Mouse (Mus musculus) embryonic facial prominence, embryonic 11.5 days (tissue): ENCODE measurements around the gene Fah. TPM values are rescaled to one million over a fixed set of nuclear protein-coding genes. Genes with fewer than 3 reads are reported as not detected.

Source experiments
- ATAC-seq: fragments of 200-750 bp; cut with Nextera tagmentation; replicated peaks from 2 replicates; pipeline ENCODE4 v1.8.0; 2017; ENCODE audit warnings: low read depth; ENCODE audit not compliant: insufficient number of reproducible peaks, low FRiP score, low TSS enrichment
- DNase-seq: peaks from one replicate; pipeline ENCODE4 v3.0.0-alpha.2; 2015; ENCODE audit warnings: low spot score
- H3K27ac ChIP-seq: fragments of 300-500 bp; sonication (generic); replicated peaks from 2 replicates; pipeline ENCODE4 v1.5.1; 2014; ENCODE audit warnings: mild to moderate bottlenecking, low read depth, low read length, control low read depth
- H3K27me3 ChIP-seq: fragments of 300-500 bp; sonication (generic); 2 replicates; pipeline ENCODE4 v1.6.1; 2014; ENCODE audit warnings: mild to moderate bottlenecking, low read length, moderate library complexity, mixed read lengths; ENCODE audit not compliant: control insufficient read depth, insufficient read depth
- H3K36me3 ChIP-seq: fragments of 300-500 bp; sonication (generic); replicated peaks from 2 replicates; pipeline ENCODE4 v1.6.1; 2014; ENCODE audit warnings: low read depth, mild to moderate bottlenecking, low read length, moderate library complexity, mixed read lengths; ENCODE audit not compliant: control insufficient read depth, insufficient read depth
- H3K4me1 ChIP-seq: fragments of 300-500 bp; sonication (generic); 2 replicates; pipeline ENCODE4 v1.6.1; 2014; ENCODE audit warnings: low read length, mixed read lengths; ENCODE audit not compliant: control insufficient read depth, insufficient read depth
- H3K4me2 ChIP-seq: fragments of 300-500 bp; sonication (generic); 2 replicates; pipeline ENCODE4 v1.6.1; 2014; ENCODE audit warnings: low read depth, mild to moderate bottlenecking, control low read depth, low read length, moderate library complexity
- H3K4me3 ChIP-seq: fragments of 300-500 bp; sonication (generic); 2 replicates; pipeline ENCODE4 v1.5.1; 2014; ENCODE audit warnings: low read depth, low read length, control low read depth
- H3K9ac ChIP-seq: fragments of 300-500 bp; sonication (generic); replicated peaks from 2 replicates; pipeline ENCODE4 v1.6.1; 2014; ENCODE audit warnings: mild to moderate bottlenecking, control low read depth, low read length
- H3K9me3 ChIP-seq: fragments of 300-500 bp; sonication (generic); replicated peaks from 2 replicates; pipeline ENCODE4 v1.6.1; 2016; ENCODE audit warnings: mild to moderate bottlenecking, low read length, inconsistent platforms, mixed read lengths; ENCODE audit not compliant: control insufficient read depth
- WGBS: fragments of 180-500 bp; shearing (Covaris S2); extraction: QIAGEN DNeasy Blood & Tissue Kit; methylation state at CpG from one replicate; pipeline ENCODE4 v1.1.7; 2014; 5-methylcytosine and 5-hydroxymethylcytosine counted together
- polyA plus RNA-seq: library from polyadenylated mRNA; unstranded; fragments of >200 nt; fragmentation: Nextera tagmentation; extraction: Ambion mirVana; gene quantifications from 2 replicates; pipeline ENCODE4 v1.2.1, GENCODE M21; 2014

Fah gene
- polyA plus RNA-seq: 1.8 and 2.4 TPM in 2 replicates

DNA sequence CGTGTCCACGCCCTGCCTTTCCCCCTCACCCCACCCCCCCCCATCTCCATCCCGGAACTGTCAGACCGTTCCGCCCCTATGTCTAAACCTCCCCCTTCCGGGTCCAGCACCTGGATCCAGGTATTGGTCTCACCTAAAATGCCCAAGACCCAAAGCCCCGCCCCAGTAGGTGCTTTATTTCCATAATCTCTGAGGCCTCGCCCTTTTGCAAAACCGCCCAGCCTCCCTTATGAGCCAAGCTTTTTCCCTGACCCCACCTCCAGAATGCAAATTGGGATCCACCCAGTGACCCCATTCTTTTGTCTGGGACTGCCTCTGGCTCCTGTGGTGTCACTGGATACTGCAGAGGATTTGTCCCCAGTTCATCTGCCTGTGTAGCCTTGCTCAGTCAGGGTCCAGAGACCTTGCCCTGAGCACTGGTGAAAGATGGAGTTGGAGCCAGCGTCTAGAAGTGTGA is at the start of gene Fah:
TSS of gene Fah (minus strand) at position 430 of the 457 bp plus-strand sequence.
- peak within 1 kb of the TSS; percentile 57 for H3K9ac ChIP-seq
- no peaks in the 10 kb centered on the region for H3K9me3 ChIP-seq
- no peaks in the 10 kb centered on the region; the same call in 1 of the 2 replicates for H3K4me1 ChIP-seq
- H3K4me3 ChIP-seq: peak within 1 kb of the TSS; percentile 47
- ATAC-seq (peak; percentile 21; the same call in 1 of the 2 replicates), DNase-seq (peak; percentile 42)
- peak within 1 kb of the TSS; percentile 93 for H3K4me2 ChIP-seq
- H3K36me3 ChIP-seq: no peaks in the 10 kb centered on the region
- 2% methylated on average over 10 of the region's 10 CpGs for WGBS
- H3K27me3 ChIP-seq: no peaks in the 10 kb centered on the region
- no peak within 1 kb of the TSS for H3K27ac ChIP-seq

DNA sequence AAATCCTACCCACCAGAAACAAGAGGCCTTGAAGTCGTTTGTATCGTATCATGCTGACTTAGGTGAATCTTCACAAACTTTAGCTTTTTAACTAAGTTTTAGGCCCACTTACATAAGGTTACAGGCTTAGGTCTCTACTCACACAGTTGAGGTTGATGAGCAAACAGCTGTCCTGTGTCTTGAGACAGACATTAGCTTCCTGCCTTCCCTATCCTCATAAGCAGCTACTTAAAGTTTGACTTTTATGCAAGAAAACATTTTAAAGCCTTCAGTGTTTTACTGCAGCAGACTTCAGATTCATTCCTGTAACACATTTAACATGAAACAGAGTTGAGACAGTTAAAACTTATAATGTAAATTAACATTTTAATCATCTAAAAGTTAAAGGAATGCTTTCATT is 46.2 kb upstream of the Fah start:
- Histone ChIP-seq H3K4me2 (no peak overlapping the region), H3K4me1 (no peaks in the 10 kb centered on the region), H3K27me3 (no peaks in the 10 kb centered on the region), H3K9me3 (no peaks in the 10 kb centered on the region), H3K27ac (no peak overlapping the region), H3K9ac (no peak overlapping the region), H3K36me3 (no peaks in the 10 kb centered on the region), H3K4me3 (no peak overlapping the region)
- 89% methylated on average over 2 of the region's 2 CpGs for WGBS
- DNase-seq (no peak), ATAC-seq (no peak)

DNA sequence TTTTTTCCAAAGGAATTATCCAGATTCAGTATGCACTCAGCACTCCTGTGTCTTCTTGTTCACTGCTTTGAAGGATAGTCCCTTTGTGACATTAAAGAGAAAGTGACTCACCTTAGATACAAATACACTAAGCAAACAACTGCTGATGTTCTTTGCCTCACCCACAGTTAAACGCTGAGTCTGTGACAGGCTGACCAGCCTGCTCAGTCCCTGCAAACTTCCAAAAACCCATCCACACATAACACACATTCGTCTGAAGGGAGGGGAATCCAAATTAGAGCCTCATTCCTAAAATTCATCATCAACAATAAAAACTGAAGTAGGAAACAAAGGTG is 45.4 kb upstream of the Fah start:
- ATAC-seq (no peak), DNase-seq (no peak)
- Histone ChIP-seq H3K36me3 (no peaks in the 10 kb centered on the region), H3K27me3 (no peaks in the 10 kb centered on the region), H3K9me3 (no peaks in the 10 kb centered on the region), H3K27ac (no peak overlapping the region), H3K4me2 (no peak overlapping the region), H3K9ac (no peak overlapping the region), H3K4me3 (no peak overlapping the region), H3K4me1 (no peaks in the 10 kb centered on the region)
- WGBS: 74% methylated on average over 2 of the region's 2 CpGs

DNA sequence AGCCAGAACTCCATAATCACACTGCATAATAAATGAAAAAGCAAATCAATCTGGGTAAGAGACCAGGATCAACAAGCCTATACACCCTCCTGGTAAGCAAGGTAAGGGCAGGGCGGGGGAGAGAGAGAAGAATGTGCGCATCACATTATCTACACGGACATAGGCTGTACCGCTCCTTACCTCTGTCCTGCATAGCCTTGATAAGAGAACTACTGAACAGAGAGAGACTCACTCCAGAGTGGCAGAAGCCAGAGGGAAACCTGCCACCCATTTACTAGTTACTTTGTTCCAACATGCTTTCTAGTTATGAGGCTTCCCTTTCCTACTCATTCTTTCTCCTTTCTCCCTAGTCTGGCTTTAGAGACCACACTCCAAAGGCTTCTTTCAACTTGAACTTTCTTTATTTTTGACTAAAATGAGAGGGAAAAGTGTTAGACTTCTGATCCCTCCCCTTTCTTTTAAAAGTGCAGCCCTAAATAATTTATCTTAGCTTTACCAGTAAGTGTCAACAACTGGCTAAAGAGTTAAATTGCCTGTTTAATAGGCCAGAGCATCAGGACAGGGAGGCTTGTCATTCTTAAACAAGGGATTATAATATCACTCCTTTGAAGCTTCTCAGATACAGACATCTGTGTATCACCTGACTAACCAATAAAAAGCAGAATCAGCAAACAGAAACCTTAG is 44.9 kb upstream of the Fah start:
- H3K27ac ChIP-seq: no peak overlapping the region
- no peaks in the 10 kb centered on the region for H3K27me3 ChIP-seq
- no peaks in the 10 kb centered on the region for H3K4me1 ChIP-seq
- H3K9ac ChIP-seq: no peak overlapping the region
- ATAC-seq (no peak), DNase-seq (no peak)
- H3K36me3 ChIP-seq: no peaks in the 10 kb centered on the region
- 92% methylated on average over 4 of the region's 4 CpGs for WGBS
- H3K4me3 ChIP-seq: no peak overlapping the region
- H3K9me3 ChIP-seq: no peaks in the 10 kb centered on the region
- no peak overlapping the region for H3K4me2 ChIP-seq

DNA sequence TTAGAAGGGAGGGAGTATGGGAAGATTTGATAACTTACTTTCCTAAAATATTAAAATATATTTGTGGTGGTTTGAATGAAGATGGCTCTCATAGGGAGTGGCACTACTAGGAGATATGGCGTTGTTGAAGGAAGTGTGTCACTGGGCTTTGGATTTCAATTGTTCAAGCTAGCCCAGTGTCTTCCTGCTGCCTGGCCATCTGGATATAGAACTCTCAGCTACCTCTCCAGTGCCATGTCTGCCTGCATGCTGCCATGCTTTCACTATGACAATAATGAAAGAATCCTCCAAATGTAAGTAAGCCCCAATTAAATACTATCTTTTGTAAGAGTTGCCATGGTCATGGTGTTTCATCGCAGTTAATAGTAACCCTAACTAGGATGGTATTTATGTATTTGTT is 42.5 kb upstream of the Fah start:
- Histone ChIP-seq H3K27me3 (no peaks in the 10 kb centered on the region), H3K4me2 (no peak overlapping the region), H3K9me3 (no peaks in the 10 kb centered on the region), H3K27ac (no peak overlapping the region), H3K4me1 (no peaks in the 10 kb centered on the region), H3K9ac (no peak overlapping the region), H3K4me3 (no peak overlapping the region), H3K36me3 (no peaks in the 10 kb centered on the region)
- no peak for DNase-seq
- 97% methylated on average over 2 of the region's 2 CpGs for WGBS
- ATAC-seq: no peak

DNA sequence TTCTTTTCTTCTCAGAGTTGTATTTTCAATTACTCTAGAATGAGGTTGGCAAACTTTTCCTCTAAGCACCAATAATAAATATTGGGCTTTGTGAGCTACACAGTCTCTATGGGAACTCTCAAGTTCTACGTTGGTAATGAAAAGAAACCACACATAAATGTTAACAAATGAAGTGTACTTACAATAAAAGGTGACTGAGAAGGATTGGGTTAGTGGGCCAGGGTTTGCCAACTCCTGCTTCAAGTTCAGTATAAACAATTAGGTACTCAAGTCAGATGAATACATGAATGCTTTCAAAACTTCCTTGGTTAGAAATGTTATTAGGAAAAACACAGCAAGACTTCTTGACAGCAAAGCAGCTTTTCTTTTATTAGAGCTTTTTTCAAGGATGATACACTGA is 39.7 kb upstream of the Fah start:
- Histone ChIP-seq H3K4me2 (no peak overlapping the region), H3K9me3 (no peaks in the 10 kb centered on the region), H3K4me3 (no peak overlapping the region), H3K4me1 (no peaks in the 10 kb centered on the region), H3K27me3 (no peaks in the 10 kb centered on the region), H3K36me3 (no peaks in the 10 kb centered on the region), H3K9ac (no peak overlapping the region), H3K27ac (no peak overlapping the region)
- WGBS: 76% methylated on average over 1 of the region's 1 CpGs
- DNase-seq (no peak), ATAC-seq (no peak)

DNA sequence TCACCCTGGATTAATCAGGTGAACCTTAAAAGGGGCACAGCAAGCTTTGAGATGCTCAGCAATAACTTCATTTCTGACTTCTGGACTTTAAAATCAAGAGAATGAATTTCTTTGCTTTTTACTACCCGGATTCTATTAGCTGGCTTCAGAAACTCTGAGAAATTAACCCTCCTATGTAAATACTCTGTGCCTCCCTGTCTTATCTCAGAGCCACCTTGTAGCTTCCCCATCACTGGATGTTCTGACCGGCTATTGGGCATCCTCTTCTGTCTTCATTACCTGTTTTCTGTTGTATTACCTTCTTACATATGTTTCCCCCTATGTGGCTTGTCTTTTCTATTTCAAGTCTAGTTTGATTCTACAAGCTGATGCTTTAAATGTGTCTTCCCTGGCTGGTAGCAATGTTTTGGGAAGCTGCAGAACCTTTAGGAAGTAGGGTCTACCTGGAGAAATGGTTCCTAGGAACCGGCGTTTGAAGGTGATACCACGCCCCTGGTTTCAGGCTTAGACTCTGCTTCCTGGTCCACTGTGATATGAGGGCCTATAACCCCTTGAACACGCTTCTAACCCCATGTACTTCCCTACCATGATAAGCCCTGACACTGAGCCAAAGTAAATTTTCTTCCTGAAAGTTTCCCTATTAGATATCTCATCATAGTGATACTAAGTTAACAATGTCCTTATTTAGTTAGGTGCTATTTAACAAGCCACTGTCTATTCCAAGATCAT is 36.9 kb upstream of the Fah start:
- WGBS: 92% methylated on average over 6 of the region's 6 CpGs
- Histone ChIP-seq H3K4me1 (no peaks in the 10 kb centered on the region), H3K9ac (no peak overlapping the region), H3K27ac (no peak overlapping the region), H3K36me3 (no peaks in the 10 kb centered on the region), H3K4me3 (no peak overlapping the region), H3K4me2 (no peak overlapping the region), H3K27me3 (no peaks in the 10 kb centered on the region), H3K9me3 (no peaks in the 10 kb centered on the region)
- no peak for DNase-seq
- no peak for ATAC-seq

DNA sequence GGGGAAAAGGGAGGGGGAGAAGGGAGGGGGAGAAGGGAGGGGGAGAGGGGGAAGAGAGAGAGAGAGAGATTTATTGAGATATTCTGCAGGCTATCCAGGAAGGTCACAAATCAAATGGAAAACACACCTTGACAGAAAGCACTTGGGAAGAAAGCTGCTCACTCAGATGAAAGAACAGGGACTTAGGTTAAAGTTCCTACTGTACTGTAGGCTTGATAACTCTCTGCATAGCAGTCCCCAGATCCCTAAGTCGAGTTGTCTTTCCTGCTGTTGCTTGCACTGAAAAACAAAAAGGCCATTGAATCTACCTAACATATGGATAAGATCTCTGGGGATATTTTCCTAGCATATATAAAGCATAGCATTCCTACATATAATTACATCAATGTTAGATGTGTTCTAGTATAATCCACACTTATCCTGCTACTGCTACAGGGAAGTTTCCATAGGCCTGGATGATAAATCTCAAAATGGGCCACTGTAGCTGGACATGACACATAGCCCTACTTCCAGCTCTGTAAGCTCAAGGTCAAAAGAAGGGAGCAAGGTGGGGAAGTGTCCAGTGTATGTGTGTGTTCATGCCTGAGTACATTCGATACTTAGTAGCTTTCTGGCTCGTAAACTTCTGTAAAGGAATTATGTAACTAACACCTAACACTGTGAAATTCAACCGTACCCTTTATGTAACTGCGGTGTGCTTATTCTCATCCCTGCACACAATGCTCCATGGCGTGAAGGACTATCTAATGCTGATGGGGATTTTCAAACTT is 35.8 kb upstream of the Fah start:
- H3K4me1 ChIP-seq: no peaks in the 10 kb centered on the region
- no peaks in the 10 kb centered on the region for H3K36me3 ChIP-seq
- 85% methylated on average over 6 of the region's 6 CpGs for WGBS
- no peak overlapping the region for H3K27ac ChIP-seq
- H3K9ac ChIP-seq: no peak overlapping the region
- DNase-seq (no peak), ATAC-seq (no peak)
- H3K4me3 ChIP-seq: no peak overlapping the region
- H3K4me2 ChIP-seq: no peak overlapping the region
- H3K9me3 ChIP-seq: no peaks in the 10 kb centered on the region
- H3K27me3 ChIP-seq: no peaks in the 10 kb centered on the region
